Mouse (Mus musculus): ENCODE measurements at regions not wholly inside any gene's neighbourhood (a gene's known extent, or its start where the extent isn't known, plus 50 kb on each side); places are given as distances from the start of the nearest gene placed in this dataset.

DNA sequence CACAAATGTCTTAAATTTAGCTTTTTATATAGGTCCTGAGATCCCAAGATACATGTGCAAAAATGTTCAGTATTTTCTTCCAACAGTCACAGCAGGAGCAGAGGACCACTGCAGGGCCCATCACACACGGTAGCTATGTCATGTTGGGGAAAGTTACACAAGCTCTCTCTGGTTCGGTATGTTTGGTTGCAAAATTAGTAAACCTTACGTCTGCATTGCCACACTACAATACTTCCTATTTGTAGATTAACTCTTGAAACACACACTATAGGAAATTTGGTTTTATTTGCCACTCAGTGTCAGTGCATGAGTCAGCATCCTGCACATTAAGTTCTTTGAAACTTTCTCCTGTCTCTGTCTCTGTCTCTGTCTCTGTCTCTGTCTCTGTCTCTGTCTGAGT is 82.0 kb downstream of the Cth start:
- no peak for DNase-seq

DNA sequence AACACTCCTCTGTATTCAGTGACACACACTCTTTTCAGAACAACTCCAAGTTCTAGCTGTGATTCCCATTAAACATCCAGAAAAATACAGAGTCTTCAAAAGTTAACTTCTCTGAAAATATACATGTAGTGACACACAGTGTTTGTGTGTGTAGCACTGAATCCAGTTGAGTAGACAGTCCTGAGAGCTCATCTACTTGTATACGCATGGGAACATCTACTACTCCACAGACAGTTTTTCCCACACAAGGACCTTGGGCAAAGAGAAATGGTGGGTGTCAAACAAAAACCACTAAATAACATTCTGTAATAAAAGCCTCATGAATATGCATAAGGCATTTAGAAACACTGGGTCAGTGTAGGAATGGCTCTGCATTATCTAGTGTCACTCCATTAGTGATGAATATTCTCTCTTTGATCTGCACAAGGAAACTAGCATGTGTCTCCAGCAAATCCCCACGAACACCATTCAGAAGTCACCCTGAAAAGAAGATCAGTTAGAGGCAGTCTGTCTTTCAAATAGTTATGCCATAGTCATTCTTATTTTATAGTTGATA is 83.6 kb downstream of the Cth start:
- DNase-seq: no peak

DNA sequence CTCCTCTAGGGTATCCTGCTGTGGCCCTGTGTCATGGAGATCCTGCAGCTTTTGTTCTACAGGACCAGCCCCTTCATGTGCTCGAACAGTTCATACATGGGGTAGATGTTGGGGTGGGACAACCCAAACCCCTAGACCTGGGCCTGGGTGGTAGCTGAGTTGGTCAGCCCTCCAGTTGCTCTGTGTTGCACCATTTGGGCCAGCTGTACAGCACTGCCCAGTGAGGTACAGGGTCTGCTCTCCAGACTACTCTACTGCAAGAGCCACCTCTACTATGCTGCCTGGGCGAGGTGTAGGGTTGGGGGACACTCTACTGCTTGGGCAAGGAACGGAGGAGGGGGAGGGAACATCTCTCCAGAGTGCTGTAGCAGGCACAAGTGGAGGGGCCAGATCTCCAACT is 120.6 kb downstream of the Cth start:
- DNase-seq: no peak

DNA sequence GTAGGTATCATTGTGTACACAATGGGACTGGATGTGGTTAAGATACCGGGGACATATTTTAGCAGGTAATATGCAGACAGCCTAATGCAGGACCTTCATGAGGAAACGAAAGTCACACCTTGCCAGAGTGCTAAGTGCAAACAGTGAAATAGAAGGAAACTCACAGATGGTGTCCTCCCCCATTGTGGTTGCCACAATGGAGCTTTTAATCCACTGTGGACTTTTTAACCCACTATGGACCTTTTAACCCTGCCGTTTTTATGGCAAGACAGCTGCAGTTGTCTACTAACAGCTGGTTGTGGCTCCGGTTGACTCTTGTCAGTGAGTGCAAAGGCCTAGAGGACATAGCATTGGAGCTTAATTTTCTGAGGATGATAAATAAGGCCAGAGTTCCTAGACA is 121.5 kb downstream of the Cth start:
- DNase-seq: no peak

GRCm38 (mm10) chr3:157787559-157788256 is 137.2 kb downstream of the Cth start:
- DNase-seq: no peak

- DNase-seq: no peak
Observed at GRCm38 (mm10) chr3:157781071-157781470, 143.8 kb downstream of the Cth start.

DNA sequence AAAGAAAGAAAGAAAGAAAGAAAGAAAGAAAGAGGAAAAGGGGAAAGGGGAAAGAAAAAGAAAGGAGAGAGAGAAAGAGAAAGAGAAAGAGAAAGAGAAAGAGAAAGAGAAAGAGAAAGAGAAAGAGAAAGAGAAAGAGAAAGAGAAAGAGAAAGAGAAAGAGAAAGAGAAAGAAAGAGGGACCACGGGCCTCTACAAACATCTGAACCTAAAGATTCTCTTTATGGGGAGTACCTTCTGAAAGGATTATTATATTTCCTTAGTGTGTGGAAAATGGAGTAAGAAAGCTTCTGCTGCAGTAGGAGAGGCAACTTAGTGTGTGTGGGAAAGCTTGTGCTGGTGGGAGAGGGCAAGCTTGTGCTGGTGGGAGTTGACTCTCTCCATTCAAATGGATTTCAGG is 147.1 kb downstream of the Cth start:
- DNase-seq: no peak

DNA sequence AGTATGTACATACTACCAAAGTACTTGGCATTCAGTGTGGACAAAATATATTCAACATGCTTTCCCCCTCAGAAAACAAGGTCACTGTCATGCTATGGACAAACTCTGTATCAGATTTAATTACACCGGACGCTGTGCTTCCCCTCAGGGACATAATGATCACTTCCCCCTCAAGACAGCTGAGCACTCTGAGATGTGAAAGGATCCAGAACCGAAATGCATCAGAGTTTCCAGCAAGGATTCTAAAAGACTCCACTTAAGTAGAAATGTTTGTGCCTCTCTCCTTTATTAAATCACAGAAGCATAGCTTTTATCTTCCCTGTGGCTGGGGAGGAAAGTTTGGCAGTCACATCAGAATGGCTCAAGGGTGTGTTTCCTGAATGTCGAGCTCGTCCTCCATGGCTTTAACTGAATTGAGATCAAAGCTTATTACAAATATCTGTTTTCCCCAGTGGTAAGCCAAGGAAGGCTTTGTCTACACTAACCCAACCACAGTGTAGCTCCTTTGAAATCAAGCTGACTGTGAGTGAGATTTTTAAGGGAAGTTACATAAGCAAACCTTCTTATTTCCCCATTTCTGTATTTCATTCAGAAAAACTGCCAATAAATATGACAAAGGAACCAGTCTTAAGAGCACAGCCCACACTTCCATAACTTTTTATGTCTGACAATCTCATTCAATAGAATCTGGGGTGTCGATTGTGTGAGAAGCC is 161.2 kb downstream of the Cth start:
- DNase-seq: no peak

DNA sequence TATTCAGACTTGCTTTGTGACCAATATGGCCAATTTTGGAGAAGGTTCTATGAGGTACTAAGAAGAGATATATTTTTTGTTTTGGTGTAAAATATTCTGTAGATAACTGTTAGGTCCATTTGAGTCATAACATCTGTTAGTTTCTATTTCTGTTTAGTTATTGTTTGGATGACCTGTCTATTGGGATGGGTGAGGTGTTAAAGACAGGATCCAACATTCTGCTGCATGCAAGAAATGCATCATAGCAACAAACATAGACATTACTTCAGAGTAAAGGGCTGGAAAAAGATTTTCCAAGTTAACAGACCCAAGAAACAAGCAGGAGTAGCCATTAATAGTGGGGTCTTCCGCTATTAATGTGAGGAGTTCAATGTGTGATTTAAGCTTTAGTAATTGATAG is 165.0 kb downstream of the Cth start:
- DNase-seq: no peak

- DNase-seq: no peak
Observed at GRCm38 (mm10) chr3:157754826-157755225, 170.1 kb downstream of the Cth start.

GRCm38 (mm10) chr3:157750266-157750665 is 174.6 kb downstream of the Cth start:
- DNase-seq: no peak

DNA sequence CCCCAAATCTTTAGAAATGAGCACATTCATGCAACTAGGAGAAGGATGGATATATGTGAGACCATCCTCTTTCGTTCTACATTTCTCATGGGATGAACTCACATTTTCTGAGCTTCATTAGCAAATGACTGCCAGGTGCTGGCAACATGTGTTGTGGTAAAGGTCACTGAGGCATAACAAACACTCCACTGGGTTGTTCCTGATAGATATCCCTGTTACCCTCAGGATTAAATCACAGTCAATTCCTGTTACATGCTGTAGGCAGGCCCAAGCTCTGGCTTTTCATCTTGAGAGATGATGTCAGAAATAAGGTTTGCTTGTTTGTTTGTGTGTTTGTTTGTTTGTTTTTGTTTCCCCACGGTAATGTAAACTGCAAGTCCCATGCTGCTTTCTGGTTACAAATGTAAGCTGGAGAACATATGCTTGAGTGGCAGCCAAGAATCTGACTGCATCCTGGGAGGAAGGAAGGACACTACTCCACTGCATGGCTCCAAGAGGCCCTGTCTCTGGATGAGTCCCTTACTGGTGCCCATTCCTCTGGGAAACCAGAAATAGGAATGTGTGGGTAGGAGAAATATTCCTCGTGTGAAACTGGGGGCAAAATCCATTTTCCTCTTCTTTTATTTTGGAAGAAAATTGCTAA is 176.4 kb downstream of the Cth start:
- DNase-seq: peak; percentile 4 to 14

DNA sequence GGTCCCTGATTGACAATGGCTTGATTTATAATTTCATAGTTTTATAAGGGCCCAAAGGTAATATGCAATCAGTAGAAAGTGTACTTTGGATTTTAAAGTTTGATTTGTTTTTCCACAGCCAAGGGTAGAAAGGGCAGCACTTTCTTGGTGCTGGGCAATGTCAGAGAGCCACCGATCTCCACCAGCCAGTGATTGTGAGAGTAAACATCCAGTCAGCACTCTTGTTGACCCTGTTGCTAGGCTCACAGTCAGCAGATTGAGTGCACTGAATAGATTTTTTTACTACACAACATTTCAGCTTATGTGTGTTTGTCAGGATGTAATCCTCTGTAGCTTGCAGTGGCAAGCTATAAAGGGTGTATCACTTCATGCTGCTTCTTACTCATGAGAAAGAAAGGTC is 176.3 kb downstream of the Ptger3 start:
- DNase-seq: no peak

DNA sequence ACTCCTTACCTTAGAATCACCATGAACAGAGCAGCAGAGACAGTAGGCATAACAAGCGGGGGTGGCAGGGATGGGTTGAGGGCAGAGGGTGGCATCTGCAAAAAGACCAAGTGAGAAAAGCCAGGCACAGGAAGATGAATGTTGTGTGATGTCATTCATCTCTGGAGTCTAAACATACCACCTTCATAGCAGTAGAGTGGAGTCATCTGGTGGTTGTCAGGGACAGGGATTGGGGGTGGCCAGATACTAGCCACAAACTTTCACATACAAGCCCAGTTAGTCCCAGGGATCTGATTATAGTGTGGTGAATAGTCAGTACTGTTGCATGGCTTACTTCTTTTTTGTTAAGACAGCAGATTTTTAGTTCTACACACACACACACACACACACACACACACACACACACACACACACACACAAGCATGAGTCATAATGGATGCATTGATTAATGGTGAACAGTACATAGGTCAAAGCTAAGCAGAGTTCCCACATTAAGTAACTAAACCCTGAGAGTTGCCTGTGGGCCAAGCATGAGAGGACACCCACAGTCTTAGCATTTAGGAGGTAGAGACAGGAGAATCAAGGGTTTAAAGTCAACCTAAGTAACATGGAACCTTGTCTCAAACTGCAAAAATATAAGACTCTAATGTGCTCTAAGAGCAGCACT is 173.1 kb downstream of the Ptger3 start:
- DNase-seq: no peak

DNA sequence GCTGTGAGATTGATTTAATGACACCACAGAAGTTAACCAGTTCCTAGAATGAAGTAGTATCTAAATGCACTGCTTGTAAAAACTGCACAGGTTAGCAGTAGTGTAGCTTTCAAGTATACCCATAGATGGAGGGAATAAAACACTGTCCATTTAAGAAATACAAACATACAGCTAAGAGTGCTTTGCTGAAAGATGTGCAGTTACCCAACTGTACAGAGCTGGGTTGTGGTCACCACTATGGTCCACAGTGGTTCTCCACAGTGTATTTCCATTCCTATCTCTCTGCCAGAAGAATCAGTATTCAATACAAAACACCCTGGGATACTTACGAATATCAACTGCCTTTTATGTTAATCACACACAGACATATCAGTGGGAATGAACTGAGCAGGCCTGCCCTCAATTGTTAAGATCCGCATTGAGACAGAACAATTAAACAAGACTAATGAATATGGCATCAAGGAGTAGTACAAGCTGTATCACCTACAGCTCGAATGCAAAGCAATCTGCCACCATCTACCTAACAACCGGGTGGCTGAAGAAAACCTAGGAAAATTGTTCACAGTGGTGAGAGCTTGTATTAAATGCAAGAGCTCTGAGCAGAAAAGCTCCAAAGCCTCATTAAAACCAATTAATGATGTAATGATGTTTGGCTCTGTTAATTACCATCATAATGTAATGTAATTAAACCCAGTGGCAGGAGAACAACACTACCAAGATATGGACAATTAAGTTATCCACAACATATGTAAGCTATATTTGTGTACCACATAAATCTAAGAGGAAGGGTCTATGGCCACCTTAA is 165.6 kb downstream of the Ptger3 start:
- DNase-seq: no peak

- no peak for DNase-seq
Observed at GRCm38 (mm10) chr3:157729711-157730367, 163.1 kb downstream of the Ptger3 start.

DNA sequence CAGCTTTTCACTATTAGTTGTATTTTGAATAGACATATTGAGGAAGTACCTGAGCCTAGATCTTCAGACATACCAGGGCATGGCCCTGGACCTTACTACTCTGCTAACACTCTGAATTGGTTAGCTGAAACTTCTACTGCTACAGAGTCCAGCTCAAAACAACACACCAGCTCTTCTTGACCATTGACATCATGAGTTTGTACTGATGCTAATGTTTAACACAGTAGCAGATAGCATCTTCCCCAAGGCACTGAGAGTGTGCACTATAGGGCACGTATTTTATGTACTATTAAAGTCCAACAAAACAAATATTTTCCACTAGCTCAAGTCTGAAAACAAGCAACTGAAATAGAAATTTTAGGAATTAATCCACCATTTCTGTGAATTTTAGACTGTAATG is 157.8 kb downstream of the Ptger3 start:
- DNase-seq: no peak

DNA sequence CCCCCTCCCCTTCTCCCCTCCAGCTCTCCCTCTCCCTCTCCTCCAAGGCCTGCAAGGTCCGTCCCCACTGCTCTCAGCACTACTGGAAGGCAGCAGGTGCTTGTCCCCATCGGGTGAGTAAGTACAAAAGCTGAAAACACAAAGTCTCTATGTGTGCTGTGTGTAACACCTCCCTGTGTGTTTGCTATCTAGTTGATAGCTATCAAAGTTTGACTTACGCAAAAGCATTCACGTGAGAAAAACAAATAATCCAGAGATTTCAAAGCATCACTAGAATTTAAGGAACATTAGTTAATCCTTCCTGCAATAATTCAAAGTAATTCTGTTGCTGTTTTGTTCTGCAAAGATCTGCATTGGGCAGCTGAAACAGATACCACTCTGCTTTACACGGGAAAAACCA is 156.5 kb downstream of the Ptger3 start:
- no peak for DNase-seq

DNA sequence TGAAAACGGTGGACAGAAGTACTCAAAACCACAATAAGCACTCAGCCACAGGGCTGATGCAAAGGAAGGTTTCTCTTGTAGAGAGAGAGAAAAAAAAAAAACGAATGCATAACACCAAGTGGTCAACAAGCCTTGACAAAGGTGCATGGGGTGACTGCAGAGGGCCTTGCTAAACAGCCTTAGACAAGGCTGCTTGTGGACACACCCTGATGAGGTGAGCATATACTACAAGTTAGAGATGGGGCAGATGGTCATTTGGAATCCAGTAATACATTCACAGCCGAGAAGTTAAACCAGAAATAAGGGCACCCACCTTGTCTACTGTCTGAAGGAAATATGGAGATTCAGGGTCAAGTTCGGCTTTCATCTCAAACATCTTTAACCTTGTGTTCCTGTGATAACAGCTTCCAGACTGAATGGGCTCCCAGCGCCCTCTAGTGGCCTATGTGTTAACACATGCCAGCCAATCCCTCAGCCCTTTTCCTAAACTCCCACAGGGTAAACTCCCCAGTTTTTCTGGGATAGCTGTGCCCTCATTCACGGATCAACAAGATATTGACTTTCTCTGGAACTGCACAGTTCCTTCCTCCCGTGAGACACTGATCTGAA is 150.7 kb downstream of the Ptger3 start:
- DNase-seq: peak; percentile 64 to 82

DNA sequence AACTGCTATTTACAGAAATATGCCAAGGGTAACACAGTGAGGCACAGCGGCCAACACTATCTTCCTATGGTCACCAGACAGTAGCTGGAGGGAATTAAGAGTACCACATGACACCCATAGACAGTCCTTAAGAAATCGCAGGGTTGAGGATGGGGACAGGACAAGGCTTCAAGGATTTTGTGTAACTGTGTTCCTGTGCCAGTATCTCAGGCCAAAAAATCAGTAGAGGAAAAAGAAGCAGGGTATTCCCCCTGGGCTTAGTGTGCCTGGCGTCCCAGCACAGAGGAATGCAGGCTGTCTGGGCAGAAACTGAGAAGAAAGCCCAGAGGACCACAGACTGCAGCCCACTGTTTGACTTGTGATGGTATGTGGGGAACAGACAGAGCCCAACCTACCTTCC is 147.3 kb downstream of the Ptger3 start:
- no peak for DNase-seq

DNA sequence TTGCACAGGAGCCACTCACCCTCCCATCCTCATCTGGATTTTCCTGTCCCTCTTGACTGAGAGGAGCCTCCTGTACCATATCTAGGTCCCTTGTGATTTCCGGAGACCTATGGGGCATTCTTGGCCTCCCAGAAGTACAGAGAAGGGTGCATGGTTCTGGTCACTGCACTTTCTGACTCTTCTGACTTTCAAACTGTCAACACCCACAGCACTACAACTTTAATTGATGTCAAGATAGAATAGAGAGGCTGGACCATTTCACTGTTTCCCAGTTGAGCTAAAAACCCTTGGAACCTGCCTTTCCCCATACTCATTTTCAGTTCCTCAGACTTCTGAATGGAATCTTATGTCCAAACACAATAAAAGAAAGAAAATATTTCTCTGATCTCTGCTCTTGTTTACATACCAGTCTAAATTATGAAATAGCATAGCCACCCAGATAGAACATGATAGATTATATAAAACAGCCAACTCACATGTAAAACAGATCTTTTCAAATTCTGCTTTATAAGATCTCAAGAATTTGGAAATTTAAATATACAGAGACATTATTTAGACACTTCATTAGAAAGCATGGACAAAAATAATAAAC is 144.2 kb downstream of the Ptger3 start:
- no peak for DNase-seq
